Mouse (Mus musculus) bone marrow, adult 2 months (tissue): ENCODE results near the gene Ramp2. TPM values are rescaled to one million over a fixed set of nuclear protein-coding genes. Genes with fewer than 3 reads are reported as not detected.

Experiments
- H3K27ac ChIP-seq: fragments of 200-500 bp; 2 replicates; pipeline ENCODE4 v1.5.1; 2012; ENCODE audit warnings: low read depth, mild to moderate bottlenecking, control low read depth, inconsistent platforms, low read length; ENCODE audit not compliant: control insufficient read depth, poor library complexity, insufficient read depth
- H3K4me1 ChIP-seq: fragments of 200-500 bp; 2 replicates; pipeline ENCODE4 v1.6.1; 2011; ENCODE audit warnings: low read length; ENCODE audit not compliant: control insufficient read depth, insufficient read depth
- H3K4me3 ChIP-seq: fragments of 200-500 bp; replicated peaks from 2 replicates; pipeline ENCODE3; 2011; ENCODE audit warnings: mild to moderate bottlenecking, low read depth, low read length, control low read depth; ENCODE audit not compliant: control insufficient read depth
- CTCF ChIP-seq: fragments of 200-500 bp; IDR thresholded peaks from 2 replicates; pipeline ENCODE4 v1.5.1; 2011; ENCODE audit warnings: low read length, control low read depth; ENCODE audit not compliant: control insufficient read depth, insufficient read depth
- POLR2A ChIP-seq: fragments of 200-500 bp; IDR thresholded peaks from 2 replicates; pipeline ENCODE4 v1.6.1; 2011; ENCODE audit warnings: low read depth, mild to moderate bottlenecking, control low read depth, low read length, borderline replicate concordance; ENCODE audit not compliant: control insufficient read depth
- WGBS: fragments of 180-500 bp; shearing (Covaris S2); methylation state at CpG from one replicate; pipeline ENCODE4 v1.1.7; 2018; 5-methylcytosine and 5-hydroxymethylcytosine counted together
- polyA plus RNA-seq: library from polyadenylated mRNA; stranded (reverse); fragments of >200 nt; gene quantifications from 2 replicates; pipeline ENCODE4 v1.2.4, GENCODE M21; 2011; ENCODE audit warnings: low replicate concordance; ENCODE audit not compliant: missing spikeins, insufficient read depth, insufficient read length

Gene Ramp2
- polyA plus RNA-seq, 1 experiment = 4.8 TPM

GRCm38 (mm10) chr11:101259261-101259712 lies 13.5 kb downstream of the Ramp2 start:
- Histone ChIP-seq H3K27ac (no peak overlapping the region; the same call in 1 of the 2 replicates), H3K4me3 (no peak overlapping the region), H3K4me1 (no peaks in the 10 kb centered on the region)
- WGBS = 57% methylated on average over 6 of the region's 6 CpGs
- no peak for TF ChIP-seq POLR2A
- TF ChIP-seq CTCF = no peak

DNA sequence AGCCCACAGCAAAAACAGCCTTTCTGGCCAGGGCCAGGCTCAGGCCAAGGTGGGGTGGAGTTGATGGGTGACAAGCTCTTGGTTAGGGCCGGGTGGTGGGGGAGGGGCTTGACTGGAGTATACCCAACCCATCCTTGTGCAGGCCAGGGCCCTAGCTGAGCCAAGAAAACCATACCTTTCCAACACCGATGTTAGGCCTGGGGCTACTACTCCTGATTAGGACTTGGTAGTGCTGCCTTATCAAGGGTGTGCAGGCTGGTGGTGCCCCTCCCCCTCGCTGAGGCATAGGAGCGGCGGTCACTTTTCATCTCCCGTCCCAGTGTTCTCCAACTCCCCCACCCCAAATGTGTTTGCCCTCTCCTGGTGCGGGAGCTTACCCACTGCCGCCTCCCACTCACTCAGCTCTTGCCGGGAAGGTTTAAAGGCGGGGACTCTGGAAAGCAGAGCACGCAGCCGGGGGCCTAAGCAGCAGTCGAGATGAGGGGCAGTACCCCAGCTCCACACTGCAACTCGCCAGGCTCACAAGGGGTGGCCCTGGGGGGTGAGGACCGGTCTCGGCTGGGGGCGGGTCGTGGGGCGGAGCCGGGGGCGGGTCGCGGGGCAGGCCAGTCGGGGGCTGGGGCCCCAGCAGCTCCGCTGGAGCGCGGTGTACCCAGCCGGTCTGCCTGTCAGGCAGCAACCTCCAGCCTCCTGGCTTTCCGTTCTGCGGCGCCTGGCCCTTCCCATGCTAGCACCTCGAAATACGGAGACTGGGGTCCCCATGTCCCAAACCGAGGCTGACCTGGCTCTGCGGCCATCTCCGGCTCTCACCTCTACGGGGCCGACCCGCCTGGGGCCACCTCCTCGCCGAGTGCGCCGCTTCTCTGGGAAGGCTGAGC lies 14.4 kb downstream of the Ramp2 start, which contains the start of gene Wnk4:
Gene Wnk4, plus strand, starts transcription at position 620 of the 878 bp plus-strand sequence.
- peak within 1 kb of the TSS; percentile 49 for H3K4me3 ChIP-seq

DNA sequence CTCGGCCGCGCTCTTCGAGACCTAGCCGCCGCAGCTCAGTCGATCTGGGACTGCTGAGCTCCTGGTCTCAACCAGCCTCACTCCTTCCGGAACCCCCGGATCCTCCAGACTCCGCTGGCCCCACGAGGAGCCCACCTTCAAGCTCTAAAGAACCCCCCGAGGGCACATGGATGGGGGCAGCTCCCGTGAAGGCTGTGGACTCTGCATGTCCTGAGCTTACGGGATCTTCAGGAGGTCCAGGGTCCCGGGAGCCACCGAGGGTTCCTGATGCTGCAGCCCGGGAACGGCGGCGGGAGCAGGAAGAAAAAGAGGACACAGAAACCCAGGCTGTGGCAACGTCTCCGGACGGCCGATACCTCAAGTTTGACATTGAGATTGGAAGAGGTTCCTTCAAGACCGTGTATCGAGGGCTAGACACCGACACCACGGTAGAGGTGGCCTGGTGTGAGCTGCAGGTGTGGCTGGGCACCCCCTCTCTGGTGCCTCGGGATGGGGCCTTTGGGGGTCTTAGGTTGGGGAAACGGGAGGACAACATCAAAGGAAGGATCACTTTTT lies 15.1 kb downstream of the Ramp2 start:
- 1% methylated on average over 30 of the region's 30 CpGs for WGBS
- TF ChIP-seq CTCF (no peak), POLR2A (no peak)
- H3K4me1 ChIP-seq = no peaks in the 10 kb centered on the region
- 0 out of 2 replicates have a peak overlapping the region, but pooled peaks have one; percentile 36 for H3K27ac ChIP-seq
- peak overlapping the region; percentile 36 for H3K4me3 ChIP-seq

More for the DNA sequence above, 14.4 kb downstream of the Ramp2 start, which contains the start of gene Wnk4:
- Histone ChIP-seq H3K27ac (peak within 1 kb of the TSS; percentile 70), H3K4me1 (no peaks in the 10 kb centered on the region)
- peak; percentile 35; the same call in 1 of the 2 replicates for TF ChIP-seq POLR2A
- TF ChIP-seq CTCF = no peak
- 2% methylated on average over 43 of the region's 43 CpGs for WGBS

DNA sequence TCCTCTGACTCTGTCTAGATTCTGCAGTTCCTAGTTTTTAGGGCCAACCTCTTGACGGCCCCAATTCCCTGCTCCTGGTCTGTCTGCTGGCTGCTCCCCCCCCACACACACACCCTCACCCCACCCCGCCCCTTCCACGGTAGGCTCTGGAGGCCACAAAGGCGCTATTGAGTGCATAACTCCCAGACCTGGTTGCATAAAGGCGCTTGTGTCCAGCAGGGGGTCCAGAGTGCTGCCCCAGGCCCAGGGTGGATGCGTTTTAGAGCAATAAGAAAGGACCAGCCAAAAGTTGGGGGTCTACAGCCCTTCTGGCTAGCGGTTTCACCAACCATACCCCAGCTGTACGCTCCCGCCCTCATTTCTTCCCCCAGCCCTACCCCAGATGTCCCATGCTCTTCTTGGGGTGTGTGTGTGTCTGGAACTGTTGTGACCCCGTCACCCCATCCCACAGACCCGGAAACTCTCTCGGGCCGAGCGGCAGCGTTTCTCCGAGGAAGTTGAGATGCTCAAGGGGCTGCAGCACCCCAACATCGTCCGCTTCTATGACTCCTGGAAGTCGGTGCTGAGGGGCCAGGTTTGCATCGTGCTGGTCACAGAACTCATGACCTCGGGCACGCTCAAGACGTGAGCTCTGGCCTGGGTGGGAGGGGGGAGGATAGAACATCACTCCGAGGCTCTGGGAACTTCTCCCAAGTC lies 16.6 kb downstream of the Ramp2 start:
- H3K27ac ChIP-seq = no peak overlapping the region
- TF ChIP-seq POLR2A (no peak), CTCF (no peak)
- 6% methylated on average over 24 of the region's 24 CpGs for WGBS
- no peak overlapping the region for H3K4me3 ChIP-seq
- no peaks in the 10 kb centered on the region for H3K4me1 ChIP-seq

DNA sequence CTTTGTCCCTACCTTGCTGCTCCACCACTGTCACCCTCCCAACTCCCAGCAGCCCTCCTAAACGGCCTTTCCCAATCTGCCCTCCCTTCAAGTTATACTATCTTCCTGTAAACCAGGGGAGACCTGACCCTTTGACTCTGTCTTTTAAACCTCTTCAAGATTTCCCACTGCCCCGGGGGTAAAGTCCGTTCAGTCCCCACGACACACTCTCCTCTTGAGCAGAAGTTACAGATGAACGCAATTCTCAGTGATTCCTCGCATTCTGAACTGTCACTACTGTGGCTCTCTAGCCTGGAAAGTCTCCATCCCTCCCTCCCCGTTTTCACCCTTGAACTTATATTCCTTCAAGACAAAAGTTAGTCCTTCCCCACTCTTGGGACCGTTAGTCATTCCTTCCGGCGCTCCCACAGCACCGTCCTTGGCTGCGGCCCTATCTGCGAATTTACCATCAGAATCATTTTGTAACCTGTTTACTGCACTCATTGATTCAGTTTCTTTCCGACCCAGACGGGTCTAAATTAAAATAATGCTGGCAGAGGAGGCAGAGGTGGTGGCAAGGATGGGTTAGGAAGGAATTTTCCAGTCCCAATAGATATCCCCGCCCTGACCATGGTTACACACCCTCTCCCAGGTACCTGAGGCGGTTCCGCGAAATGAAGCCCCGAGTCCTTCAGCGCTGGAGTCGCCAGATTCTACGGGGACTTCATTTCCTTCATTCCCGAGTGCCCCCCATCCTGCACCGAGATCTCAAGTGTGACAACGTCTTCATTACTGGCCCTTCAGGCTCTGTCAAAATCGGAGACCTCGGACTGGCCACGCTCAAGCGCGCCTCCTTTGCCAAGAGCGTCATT lies 17.5 kb downstream of the Ramp2 start:
- WGBS = 14% methylated on average over 32 of the region's 32 CpGs
- no peaks in the 10 kb centered on the region for H3K4me1 ChIP-seq
- H3K4me3 ChIP-seq = no peak overlapping the region
- no peak overlapping the region for H3K27ac ChIP-seq
- TF ChIP-seq CTCF (no peak), POLR2A (no peak)

GRCm38 (mm10) chr11:101263989-101264280 lies 18.1 kb downstream of the Ramp2 start:
- Histone ChIP-seq H3K4me3 (no peak overlapping the region), H3K27ac (no peak overlapping the region), H3K4me1 (no peaks in the 10 kb centered on the region)
- TF ChIP-seq POLR2A = no peak
- TF ChIP-seq CTCF = no peak
- WGBS = 38% methylated on average over 3 of the region's 3 CpGs

DNA sequence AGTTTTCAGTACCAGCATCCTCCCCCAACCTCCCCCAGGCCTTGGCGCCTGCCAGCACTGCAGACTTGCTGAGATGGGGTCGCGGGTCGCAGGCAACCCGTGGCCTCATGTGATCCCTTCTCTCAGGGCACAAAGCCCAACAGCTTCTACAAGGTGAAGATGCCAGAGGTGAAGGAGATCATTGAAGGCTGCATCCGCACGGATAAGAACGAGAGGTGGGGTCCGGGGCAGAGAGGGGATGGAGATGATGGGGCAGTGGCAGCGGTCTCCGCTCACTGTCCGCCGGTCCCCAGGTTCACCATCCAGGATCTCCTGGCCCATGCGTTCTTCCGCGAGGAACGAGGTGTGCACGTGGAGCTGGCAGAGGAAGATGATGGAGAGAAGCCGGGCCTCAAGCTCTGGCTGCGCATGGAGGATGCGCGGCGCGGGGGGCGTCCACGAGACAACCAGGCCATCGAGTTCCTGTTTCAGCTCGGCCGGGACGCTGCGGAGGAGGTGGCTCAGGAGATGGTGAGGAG lies 19.2 kb downstream of the Ramp2 start:
- Histone ChIP-seq H3K27ac (no peak overlapping the region), H3K4me1 (no peaks in the 10 kb centered on the region), H3K4me3 (no peak overlapping the region)
- 15% methylated on average over 31 of the region's 31 CpGs for WGBS
- no peak for TF ChIP-seq CTCF
- TF ChIP-seq POLR2A = no peak

DNA sequence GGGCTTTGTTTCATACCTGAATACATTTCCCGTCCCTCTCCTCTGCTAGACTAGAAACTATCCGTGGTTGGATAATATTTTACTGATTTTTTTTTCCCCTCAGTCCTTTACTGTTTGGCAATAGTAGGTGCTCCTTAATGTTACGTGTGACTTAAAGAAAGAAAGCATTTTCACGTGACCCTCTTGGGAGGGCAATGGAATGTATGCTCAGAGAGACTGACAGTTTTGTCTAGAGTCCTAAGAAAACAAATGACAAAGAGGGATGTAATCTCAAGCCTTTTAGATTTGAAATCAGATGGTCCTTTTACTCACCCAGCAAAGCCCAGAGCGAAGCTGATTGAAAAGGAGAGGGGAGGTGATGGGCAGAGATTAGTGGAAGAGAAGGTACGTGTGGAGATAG lies 20.1 kb downstream of the Ramp2 start:
- TF ChIP-seq CTCF = no peak
- TF ChIP-seq POLR2A = no peak
- Histone ChIP-seq H3K4me1 (no peaks in the 10 kb centered on the region), H3K4me3 (no peak overlapping the region), H3K27ac (no peak overlapping the region)
- WGBS = 49% methylated on average over 6 of the region's 6 CpGs
